Mouse (Mus musculus) spleen, adult 2 months (tissue): ENCODE data around the gene Evi5l.

Source experiments
- CTCF ChIP-seq: fragments of 200-500 bp; IDR thresholded peaks from 2 replicates; pipeline ENCODE4 v1.5.1; 2011; ENCODE audit warnings: mild to moderate bottlenecking, inconsistent platforms; ENCODE audit not compliant: insufficient read depth, insufficient read length, insufficient replicate concordance; ENCODE audit errors: extremely low read depth
- POLR2A ChIP-seq: fragments of 200-500 bp; IDR thresholded peaks from 2 replicates; pipeline ENCODE4 v1.6.1; 2011; ENCODE audit warnings: low read depth, low read length, inconsistent platforms

DNA sequence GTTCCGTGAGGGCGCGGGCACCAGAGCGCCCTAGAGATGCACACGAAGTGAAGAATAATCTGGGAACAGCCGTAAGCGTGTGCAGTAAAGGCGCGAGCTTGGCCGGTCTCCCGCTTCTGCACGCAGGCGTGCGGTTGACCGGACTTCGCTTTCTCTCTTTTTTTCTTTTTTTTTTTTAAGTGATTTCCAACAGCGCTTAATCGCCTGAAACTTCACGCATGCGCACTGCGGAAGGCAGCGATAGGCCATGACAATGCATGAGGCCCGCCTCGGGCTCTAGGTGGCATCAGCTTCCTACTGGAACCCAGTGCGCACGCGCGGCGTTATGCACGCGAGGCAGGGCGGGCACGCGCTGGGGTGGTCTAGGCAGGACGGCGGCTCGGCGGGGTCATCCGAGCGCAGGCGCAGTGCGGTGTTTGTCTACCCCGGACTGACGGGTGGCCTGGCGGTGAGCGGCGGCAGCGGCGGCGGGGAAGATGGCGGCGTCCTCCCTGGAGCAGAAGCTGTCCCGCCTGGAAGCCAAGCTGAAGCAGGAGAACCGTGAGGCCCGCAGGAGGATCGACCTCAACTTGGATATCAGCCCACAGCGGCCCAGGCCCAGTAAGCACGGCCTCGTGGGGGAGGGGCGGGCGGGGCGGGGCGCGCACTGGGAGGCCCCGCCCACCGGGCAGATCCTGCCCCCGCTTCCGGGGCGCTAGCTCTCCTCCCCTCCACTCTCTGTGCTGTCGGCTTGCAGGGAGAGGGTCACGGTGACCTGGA, 72.2 kb downstream of the Evi5l start, which contains the start of the genes Map2k7 and Gm49320:
- peak; percentile 38; the same call in 1 of the 2 replicates for TF ChIP-seq CTCF
- TF ChIP-seq POLR2A: peak; percentile 50
